Mouse (Mus musculus): Measurements from ENCODE around the gene Faap100.
"Not testable (repeated sequence)": the region's sequence is repeated elsewhere in the genome, so short reads cannot be mapped to it uniquely, and the experiment has no call there.

The Faap100 gene

DNA sequence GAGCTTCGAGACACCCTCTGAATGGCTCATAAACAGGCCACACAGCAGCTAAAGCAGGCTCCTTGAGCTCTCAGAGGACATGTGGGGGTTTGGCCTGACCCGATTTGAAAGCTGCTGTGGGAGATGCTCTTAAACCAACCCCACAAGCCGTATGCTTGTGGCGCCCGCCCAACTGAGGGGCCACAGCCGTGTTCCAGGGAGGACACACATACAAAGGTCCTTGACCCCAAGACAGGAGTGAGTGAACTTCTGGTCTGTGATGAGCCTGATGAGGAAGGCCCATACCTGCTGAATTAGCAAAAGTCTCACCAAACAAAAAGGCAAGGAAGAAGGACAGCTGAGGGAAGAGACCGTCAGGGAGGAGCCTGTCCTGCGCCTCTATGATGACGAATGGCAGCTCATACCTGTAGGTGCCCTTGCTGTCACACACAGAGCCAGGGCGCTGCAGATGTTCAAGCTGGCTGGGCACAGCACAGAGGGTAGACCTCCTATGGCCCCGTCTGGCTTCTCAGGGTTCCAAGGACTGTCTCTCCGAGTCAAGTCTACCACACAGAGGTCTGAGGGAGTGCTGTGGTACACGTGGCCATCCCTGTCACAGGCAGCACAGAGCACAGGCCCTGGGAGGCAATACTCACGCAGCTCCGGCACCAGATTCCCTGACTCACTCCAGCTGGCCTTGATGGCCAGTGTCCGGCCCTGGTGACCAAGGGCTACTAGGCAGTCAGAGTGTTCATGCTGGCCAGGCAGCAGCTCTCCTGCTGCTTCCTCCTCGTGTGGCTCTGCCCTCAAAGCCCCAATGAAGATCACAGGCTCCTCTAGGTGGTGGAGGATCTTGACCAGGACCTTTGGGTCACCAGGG lies 2.0 kb downstream of the Faap100 start:
- DNase-seq (ENCODE audit: low read depth, low spot score): no peak

DNA sequence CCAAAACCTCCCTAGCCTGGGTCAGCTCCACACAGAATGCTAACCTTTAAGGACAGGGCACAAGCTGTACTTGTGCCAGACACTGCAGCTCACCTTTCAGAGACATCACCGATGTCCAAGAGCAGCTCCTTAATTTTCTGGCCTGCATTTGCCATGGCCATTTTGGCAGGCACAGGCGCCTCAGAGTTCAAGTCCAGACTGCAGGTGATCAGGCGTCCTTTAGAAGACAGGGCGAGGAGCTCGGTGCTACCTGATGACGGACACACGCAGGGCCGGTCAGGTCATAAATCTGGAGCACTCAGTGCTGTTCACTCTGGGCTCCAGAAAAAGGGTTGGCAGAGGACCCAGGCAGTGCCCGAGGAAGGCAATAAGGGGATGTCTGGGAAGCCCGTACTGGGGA lies 3.2 kb downstream of the Faap100 start:
- no peak for DNase-seq (ENCODE audit: low read depth, low spot score)

DNA sequence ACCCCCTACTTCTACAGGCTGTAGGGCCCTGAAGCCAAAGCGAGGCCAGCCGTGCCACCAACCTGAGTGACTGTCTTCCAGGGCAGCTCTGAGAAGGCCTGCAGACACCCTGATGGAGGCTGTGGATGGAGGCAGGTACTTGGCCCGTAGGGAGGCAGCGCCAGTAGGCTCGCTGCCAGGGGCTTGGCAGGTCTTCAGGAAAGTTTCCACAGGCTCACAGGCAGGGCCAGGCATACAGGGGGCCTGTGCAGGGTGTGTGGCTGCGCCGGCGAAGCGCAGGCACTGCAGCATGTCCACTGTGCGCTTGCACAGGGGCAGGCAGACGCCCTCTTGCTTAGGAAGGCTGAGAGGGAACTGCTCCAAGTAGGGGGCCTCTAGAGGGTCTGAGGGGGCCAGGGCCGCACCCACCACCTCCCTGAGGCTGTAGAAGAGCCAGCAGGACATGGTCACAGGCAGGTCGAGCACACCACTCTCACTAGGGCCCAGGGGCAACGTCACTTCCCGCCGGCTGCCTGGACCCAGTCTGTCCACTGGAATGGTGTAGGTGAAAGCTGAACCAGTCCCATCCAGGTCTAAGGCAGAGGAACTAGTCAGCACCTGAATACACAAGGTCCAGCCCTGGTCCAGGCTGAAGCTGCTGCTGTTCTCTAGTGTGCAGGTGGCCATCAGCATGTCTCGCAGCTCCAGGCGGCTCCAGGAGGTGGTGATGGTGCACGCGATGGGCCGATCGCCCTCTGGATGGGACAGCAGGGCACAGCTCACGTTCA lies 4.6 kb downstream of the Faap100 start:
- no peak for DNase-seq (ENCODE audit: low read depth, low spot score)

DNA sequence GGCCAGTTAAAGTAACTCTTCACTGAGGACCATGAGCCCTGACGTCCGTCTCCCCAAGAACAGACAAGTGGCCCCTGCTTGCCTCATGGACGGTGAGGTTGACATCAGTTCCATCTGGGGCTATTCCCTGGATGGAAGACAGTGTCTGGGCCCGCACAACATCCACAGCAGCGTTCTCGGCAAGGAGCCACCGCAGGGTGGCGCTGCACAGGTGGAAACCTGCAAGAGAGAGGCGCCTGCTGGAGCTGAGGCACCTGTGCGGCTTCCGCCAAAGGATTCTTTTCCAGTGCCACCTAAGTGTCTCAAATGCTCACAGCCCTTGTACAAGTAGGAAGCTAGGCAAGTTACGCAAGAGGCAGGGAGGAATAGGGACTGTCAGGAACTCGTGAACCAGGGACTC lies 5.5 kb downstream of the Faap100 start:
- DNase-seq (ENCODE audit: low read depth, low spot score): peak; percentile 71

DNA sequence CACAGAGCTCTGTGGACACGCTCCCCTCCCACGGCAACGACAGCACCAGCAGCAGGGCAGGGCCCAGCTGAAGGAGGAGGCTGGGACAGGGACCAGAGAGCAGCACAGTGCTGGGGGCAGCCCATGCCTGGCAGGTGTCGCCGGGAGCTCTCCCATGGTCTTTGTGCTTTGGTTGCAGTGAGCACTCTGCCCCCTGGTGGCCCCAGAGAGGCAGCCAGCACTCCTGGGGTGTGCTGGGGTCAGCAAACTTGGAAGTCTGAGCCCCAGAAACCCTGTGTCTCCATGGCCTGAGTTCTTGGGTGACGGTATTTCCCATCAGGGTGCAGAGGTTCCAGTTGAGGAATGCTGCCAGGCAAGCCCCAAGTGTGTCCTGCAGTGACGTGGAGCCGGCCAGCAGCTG lies 8.9 kb downstream of the Faap100 start:
- peak; percentile 62 for DNase-seq (ENCODE audit: low read depth, low spot score)

DNA sequence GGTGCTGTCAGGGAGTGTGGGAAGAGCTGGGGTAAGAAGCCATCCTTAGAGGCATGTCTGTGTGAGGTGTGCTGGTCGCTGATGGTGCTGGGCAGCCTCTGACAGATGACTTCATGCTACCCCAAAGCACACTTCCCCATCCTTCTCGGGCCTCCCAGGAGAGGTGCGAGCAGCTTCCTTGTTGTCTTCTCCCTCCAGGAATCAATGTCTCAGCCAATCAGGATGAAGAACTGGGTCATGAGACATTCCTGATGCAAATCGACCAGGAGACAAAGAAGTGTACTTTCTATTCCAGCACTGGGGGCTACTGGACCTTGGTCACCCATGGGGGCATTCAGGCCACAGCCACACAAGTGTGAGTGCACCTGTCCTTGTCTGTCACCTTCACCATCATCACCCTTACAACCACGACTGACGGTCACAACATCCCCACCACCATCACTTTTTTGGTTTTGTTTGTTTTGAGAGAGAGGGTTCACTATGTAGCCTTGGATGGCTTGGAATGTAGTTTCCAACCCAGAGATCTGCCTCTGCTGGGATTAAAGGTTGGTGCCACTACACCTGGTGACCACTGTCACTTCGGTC lies 12.0 kb downstream of the Faap100 start:
- DNase-seq (ENCODE audit: low read depth, low spot score): no peak

DNA sequence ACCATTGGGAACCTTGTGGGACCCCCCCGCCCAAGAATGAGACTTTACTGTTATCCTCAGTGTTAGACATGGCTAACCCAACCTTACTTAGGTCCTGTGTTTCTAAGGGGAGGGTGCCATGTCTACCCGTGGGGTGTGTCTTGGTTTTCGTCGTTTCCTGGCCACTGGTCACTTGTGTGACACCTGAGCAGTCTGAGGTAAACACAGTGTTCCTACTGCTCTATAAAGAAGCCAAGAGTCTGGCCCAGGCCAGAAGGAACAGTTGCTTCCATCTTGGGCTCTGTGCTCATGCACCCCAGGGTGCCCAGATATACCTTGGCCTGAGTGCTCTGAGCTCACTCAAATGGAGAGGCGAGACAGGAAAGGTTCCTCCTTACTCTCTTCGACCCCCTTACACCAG lies 15.7 kb downstream of the Faap100 start:
- no peak for DNase-seq (ENCODE audit: low read depth, low spot score)

DNA sequence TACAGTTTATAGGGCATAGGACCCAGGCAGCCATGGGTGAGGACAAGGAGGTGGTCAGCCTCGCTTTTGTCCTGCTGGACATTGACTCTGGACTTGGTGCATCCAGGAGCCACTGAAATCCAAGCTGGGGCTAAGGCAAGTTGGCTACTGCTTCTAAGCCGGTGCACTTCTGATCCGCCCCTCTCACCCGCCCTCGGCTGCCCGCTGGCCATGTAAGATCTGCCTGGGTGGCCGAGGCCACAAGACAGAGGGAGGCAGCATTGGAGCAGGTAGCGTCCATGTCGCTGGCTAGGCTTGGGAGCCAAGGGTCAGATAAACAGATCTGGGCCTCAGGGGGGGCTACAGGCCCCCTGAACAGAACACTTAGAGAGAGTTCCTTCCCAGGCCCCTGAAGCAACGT lies 17.3 kb downstream of the Faap100 start, which contains the start of gene Fscn2:
TSS of gene Fscn2 (plus strand) at position 240 of the 400 bp plus-strand sequence.
- no peak for DNase-seq (ENCODE audit: low read depth, low spot score)

DNA sequence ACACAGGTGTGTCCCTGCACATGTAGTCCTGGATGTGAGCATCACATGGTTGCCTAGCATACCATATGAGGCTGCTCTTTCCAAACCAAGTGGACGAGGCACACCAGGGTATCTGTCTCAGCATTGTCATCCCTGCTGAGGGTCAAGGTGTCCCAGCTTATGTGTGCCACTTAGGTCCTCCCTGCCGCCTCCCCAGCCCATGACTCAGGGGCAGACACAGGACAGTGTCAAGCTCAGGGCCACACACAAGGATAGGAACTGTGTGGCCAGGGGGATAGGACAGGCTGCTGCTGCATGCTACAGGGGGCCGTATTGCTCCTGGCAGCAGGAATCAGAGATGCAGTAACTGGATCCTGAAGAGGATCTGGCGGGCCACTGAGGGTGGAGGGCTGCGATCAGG lies 17.8 kb downstream of the Faap100 start:
- no peak for DNase-seq (ENCODE audit: low read depth, low spot score)

DNA sequence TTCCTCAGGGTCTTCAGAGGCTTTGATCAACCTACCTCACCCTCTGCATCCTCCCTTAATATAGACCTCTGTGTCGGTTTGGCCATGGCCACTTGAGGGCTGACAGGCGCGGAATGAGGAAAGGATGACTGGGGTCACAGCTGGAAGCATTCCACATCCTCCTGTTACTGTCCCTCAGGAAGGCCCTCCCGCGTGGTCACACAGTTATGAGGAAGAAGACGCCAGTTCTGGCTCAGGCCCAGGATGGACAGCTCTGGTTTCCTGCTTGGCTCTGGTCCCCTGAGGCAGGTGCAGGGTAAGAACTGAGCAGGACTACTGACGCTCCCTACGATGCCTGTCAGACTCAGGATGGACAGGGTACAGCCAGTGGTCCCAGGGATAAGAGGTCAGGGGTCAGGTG lies 18.5 kb downstream of the Faap100 start:
- DNase-seq (ENCODE audit: low read depth, low spot score): no peak

DNA sequence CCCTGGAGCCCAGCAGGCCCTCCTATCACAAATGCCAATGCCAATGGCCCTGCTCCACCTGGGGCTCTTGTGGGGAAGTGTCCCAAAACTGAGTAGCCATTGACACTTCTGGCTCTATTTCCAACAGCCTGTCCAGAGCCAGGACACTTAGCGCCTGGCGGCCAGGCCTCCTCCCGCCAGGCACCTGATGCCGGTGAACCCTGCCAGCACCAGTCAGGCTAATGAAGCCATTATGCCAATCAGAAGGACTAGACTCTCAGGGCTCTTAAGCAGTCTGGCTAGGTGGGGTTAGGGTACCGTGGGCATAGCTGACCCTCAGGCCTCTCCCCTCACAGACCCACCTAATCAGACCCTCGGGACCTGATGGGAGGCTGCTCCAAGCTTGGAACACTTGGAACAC lies 19.2 kb downstream of the Faap100 start:
- no peak for DNase-seq (ENCODE audit: low read depth, low spot score)

DNA sequence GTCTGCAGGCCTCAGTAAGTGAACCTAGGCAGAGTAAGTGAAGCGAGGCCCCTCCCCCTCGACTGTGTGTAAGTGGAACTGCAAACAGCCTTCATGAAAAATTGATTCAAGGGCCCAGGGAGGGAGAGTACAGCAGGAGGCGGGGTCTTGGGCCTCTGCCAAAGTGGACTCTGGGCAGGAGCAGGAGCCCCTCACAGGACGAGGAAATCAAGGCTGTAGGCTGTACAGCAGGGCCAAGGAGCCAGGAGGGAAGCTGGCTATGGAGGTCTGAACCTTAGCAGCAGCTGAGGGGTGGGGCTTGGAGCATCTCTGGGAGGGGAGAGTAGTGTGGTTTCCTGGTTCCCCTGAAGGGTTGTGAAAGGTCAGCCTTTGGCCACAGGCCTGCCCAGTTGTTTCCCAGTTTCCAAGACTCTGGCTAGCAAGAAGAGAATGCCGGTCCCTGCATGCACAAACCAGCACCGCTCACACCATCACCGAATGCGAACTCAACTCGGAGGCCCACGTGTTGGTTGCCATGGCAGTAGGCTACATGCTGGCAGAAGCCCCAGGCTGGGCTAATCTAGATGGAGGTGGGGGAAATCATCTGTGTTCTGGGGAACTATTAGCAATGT lies 20.7 kb downstream of the Faap100 start:
- no peak for DNase-seq (ENCODE audit: low read depth, low spot score)

DNA sequence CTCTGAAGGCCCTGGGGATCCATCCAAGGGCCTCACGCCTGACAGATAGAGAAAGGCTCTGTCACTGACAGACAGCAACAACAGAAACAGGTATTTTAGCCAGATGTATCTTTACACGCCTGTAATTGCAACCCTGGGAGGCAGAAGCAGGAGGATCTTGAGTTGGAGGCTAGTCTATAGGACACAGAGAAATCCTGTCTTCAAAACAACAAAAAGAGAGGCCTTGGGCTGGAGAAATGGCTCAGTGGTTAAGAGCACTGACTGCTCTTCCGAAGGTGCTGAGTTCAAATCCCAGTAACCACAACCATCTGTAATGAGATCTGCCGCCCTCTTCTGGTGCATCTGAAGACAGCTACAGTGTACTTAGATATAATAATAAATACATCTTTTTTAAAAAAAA lies 21.7 kb downstream of the Faap100 start:
- no peak for DNase-seq (ENCODE audit: low read depth, low spot score)

DNA sequence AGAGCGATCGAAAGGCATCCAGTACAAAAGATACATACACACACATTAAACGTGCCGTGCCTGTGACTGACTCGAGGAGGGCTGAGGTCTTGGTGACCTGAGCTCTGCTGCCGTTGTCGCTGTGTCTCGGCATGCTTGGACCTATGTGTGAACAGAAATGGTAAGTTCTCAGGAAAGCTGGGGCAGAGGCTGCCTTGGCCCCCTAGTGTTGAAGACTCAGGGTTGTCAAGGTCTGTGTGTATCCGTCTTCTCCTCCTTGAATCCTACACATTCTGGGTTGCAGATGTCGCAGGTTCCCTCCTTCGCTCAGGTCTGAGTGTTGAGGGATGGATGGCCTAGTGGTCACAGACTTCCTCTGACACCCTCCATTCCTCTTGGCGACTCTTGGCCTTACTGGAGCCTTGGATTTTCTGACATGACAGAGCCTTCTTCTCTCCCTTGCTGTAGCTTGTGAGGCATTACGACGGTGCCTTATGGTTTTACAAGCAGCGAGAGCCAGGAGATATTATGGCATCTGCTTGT lies 22.2 kb downstream of the Faap100 start:
- peak; percentile 62 for DNase-seq (ENCODE audit: low read depth, low spot score)

DNA sequence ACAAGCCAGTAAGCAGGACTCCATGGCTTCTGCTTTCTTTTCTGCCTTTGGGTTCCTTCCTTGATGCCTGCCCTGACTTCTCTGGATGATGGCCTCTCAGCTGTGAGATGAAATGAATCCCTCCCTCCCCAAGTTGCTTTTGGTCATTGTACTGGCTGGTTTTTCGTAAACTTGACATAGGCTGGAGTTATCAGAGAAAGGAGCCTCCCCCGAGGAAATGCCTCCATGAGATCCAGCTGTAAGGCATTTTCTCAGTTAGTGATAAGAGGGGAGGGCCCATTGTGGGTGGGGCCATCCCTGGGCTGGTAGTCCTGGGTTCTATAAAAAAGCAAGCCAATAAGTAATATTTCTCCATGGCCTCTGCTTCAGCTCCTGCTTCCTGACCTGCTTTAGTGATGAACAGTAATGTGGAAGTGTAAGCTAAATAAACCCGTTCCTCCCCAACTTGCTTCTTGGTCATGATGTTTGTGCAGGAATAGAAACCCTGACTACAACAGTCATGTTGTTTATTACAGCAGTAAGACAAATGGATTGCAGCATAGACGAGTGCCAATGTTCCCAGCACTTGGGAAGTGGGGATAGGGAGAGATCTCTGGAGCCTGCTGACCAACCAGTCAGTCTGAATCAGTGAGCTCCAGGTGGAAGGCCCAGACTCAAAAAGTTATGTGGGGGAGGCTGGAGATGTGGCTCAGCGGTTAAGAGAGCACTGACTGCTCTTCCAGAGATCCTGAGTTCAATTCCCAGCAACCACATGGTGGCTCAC lies 23.1 kb downstream of the Faap100 start:
- no peak for DNase-seq (ENCODE audit: low read depth, low spot score)

DNA sequence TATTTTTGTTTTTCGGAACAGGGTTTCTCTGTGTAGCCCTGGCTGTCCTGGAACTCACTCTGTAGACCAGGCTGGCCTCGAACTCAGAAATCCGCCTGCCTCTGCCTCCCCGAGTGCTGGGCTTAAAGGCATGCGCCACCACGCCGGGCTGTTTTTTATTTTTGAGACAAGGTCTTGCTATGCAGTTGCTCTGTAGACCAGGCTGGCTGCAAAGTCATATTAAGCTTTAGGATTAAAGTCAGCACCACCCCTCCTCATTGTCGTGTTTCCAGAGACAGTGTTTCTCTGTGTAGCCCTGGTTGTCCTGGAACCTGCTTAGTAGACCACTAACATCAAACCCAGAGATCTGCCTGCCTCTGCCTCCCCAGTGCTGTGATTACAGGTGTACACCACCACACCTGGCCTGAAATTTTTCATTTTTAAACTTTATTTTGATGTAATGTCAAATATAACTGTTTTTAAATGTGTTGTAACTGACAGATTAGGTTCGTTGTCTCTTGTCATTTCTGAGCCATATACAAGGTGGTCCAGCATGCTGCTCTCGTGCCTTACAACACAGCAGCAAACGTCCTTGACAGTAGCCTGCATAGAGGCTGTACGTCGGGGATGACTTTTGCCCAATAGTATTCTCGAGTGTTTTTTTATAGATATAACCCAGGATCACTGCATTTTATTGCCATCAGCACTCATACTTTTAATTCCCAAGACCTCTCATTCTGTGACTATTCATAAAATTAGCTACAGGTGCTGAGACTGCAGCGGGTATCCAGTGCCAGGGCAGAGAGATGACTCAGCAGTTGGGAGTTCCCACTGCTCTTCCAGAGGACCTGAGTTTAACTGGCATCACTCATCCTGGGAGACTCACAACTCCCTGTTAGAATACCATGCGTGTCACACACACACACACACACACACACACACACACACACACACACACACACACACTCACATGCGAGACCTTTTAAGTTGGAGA lies 24.0 kb downstream of the Faap100 start:
- no peak for DNase-seq (ENCODE audit: low read depth, low spot score)

DNA sequence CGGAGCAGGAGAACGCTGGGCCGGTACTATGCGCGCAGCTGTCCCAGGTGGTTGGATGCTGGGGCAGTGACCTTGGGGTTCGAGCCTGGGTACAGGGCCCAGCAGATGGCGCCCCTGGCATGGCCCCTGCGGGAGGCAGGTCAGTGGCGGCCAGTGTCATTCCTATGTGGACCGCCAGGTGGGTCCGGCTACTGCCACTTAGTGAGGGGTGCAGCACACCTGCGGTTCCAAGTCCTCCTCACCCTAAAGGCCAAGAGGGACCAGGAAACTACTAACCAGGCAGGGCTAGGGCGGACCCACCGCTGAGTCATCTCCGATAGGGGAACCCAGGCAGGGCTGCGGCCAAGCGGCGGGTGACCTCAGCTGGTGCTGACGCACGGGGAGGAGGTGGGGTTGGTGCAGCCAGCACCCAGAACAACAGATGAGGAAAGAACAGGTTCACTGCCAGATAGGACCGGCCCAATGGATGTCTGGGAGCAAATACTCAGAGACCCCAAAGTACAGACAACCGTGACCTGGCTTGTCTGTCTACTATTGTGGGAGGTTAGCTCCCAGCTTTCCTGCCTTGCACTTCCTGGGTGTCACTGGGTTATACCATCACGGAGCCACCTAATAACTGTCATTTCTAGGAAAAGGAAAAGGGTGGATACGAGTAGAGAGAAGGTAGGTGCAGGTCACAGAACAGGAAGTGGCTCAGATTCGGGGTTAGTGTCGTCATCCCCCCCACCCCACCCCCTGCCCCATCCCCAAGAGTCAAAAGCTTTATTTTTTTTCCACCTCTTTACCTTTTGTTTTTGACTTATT lies 24.9 kb downstream of the Faap100 start:
- peak; percentile 65 for DNase-seq (ENCODE audit: low read depth, low spot score)

DNA sequence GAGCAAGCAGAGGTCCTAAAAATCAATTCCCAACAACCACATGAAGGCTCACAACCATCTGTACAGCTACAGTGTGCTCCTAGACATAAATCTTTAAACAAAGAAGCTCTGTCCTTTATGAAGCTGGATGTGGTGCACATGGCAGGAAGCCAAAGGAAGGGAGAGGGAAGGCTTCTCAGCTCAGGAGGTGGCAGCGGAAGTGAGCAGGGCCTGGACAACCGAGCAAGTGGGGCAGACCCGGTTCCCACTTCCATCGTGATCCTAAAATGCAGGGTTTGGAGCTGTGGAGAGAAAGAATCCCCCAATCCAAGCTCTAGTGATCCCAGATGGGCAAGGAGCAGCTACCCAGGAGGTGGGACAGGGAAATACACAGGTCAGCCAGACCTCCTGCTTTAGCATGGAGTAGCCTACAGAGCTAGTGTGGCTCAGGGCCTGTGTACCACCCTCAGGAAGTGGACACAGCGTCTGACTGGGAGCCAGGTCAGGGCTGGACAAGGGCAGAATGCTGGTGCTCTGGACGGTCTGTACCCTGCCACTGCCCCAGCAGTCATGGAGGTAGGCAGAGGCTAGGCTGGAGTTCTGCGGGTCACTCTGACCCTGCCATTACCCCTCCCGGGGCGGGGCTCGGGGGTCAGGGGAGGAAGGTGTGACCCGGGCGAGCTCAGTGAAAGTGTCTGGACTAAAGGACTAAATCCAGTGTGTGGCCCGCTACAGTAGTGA lies 25.8 kb downstream of the Faap100 start:
- no peak for DNase-seq (ENCODE audit: low read depth, low spot score)

DNA sequence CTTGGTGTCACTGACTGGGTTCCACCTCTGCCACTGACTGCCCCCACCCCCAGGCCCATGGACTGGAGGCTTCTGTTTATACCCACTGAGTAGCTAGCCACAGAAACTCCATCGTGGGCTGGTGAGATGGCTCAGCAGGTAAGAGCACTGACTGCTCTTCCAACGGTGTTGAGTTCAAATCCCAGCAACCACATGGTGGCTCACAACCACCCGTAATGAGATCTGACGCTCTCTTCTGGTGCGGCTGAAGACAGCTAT lies 26.5 kb downstream of the Faap100 start:
- DNase-seq (ENCODE audit: low read depth, low spot score): not testable (repeated sequence)

Data from ES-CJ7 (cell line).